Mouse (Mus musculus): ENCODE data around the gene Tagap1.
"Not testable (repeated sequence)": the region's sequence is repeated elsewhere in the genome, so short reads cannot be mapped to it uniquely, and the experiment has no call there.

GRCm38 (mm10) chr17:6980144-6980543 lies 19.2 kb upstream of the Tagap1 start:
- TF ChIP-seq POLR2A (IDR thresholded peaks at IDR 0.05; ENCODE audit: low read depth, low read length); CTCF (conservative IDR thresholded peaks at IDR 0.05; ENCODE audit: insufficient read depth, insufficient read length, low read depth, low read length): not testable (repeated sequence)

Data from kidney, adult 2 months (tissue).